Mouse (Mus musculus): ENCODE results near the gene Rrp1b. TPM values are rescaled to one million over a fixed set of nuclear protein-coding genes. Genes with fewer than 3 reads are reported as not detected.
"Not testable (repeated sequence)": the region's sequence is repeated elsewhere in the genome, so short reads cannot be mapped to it uniquely, and the experiment has no call there.

The Rrp1b gene
- polyA plus RNA-seq, 1 experiment = 21.0 TPM

DNA sequence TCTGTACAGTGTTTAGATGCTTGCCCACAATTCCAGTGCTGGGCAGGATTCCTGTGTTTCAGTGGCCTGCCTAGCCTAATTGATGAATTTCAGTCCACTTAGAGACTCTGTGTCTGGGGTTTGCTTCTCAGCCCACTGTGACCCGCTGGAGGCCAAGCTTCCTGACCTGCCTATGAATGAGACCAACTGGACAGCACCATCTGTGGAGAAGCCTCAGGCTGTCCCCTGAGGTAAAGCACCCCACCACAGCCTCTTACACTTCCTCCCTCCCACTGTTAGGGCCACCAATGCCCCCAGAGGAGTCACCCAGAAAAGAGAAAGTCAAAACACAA lies 55.1 kb downstream of the Rrp1b start:
- Histone ChIP-seq H3K79me3 (ENCODE audit: low read depth) (no peaks in the 10 kb centered on the region), H3ac (ENCODE audit: control insufficient read depth, insufficient read length, low read depth) (peak overlapping the region; percentile 37), H3K79me2 (ENCODE audit: control insufficient read depth, insufficient read depth) (no peaks in the 10 kb centered on the region), H3K4me3 (ENCODE audit: insufficient read depth, poor library complexity, severe bottlenecking) (peak overlapping the region; percentile 14), H3K36me3 (ENCODE audit: control insufficient read depth, insufficient read depth) (no peaks in the 10 kb centered on the region), H3K27me3 (ENCODE audit: control insufficient read depth, insufficient read depth, insufficient read length) (no peaks in the 10 kb centered on the region)
- no peak for TF ChIP-seq CTCF (IDR thresholded peaks at IDR 0.05; ENCODE audit: control insufficient read depth, insufficient read depth, insufficient read length)
- no peak for TF ChIP-seq MYOD1 (IDR thresholded peaks at IDR 0.05; ENCODE audit: control insufficient read depth, insufficient read length, low read depth)
- TF ChIP-seq MYOG (IDR thresholded peaks at IDR 0.05; ENCODE audit: control insufficient read depth, extremely low read depth, insufficient read length) = no peak
- no peak for TF ChIP-seq USF1 (IDR thresholded peaks at IDR 0.05; ENCODE audit: low read depth)
- TF ChIP-seq FOSL1 (IDR thresholded peaks at IDR 0.05; ENCODE audit: insufficient read depth, low read length, poor library complexity, severe bottlenecking) = no peak
- no peak for TF ChIP-seq CEBPB (IDR thresholded peaks at IDR 0.05; ENCODE audit: low read depth)

DNA sequence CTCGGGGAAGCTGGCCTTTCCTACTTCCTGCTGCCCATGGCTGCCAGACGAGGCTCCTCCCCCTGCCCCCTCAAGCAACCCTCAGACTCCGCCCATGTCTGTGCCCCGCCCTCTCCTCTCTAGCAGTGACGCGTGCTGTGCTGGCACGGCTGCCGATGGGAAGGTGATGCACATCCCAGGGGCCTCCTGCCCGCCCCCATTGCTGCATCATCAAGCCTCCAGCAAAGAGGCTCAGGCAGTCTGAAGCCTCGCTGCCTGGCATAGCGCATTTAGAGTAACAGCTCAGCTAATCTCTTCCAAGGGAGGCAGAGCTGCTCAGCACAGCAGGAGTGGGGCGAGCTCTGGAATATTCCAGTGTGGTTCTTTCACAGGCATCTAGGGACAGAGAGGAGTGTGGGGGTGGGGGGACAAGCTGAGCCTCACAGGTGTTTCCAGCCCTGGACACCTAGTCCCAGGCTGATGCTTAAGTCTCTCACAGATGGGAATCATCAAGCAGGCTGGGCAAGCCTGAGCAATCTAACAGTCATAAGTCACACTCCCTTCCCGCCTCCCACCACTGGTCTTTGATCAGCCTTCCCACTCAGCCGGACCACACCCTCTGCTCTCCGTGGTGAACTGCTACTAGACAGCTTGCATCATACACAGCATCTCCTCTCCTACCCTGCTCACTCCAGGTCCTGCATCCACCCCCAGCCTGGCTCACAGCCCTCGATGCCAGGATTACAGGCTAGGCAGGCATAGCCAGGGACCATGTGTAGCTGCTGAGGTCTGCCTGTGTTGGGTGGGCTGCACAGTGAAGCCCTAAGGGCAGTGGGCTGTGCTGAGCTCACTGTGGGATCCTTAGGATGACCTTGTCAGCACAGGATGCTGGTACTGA lies 55.7 kb downstream of the Rrp1b start:
- not testable (repeated sequence) for H3K79me2 ChIP-seq (ENCODE audit: control insufficient read depth, insufficient read depth); H3K36me3 ChIP-seq (ENCODE audit: control insufficient read depth, insufficient read depth); H3K27me3 ChIP-seq (ENCODE audit: control insufficient read depth, insufficient read depth, insufficient read length); H3K79me3 ChIP-seq (ENCODE audit: low read depth)
- TF ChIP-seq MAX (IDR thresholded peaks at IDR 0.05) = peak; percentile 66
- Histone ChIP-seq H3K4me3 (ENCODE audit: insufficient read depth, poor library complexity, severe bottlenecking) (peak overlapping the region; percentile 14), H3ac (ENCODE audit: control insufficient read depth, insufficient read length, low read depth) (peak overlapping the region; percentile 3)

DNA sequence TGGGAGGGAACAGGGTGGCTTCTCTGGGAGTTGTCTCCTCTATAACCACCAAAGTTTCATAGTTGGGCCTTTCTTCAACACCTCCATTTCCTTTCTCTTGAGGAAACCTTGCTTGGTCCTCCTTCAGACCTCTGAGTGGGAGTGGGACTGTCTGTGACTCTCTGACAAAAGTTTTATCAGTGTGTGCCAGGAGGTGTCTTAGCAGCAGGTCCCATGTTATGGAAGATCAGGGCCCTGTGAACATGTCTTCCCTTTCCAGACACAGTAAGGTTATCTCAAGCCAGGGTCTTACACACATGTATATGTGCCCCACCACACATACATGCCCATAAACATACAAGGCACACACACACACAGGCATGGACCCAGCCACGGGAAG lies 56.3 kb downstream of the Rrp1b start:
- H3ac ChIP-seq (ENCODE audit: control insufficient read depth, insufficient read length, low read depth) = no peak overlapping the region
- no peaks in the 10 kb centered on the region for H3K79me3 ChIP-seq (ENCODE audit: low read depth)
- no peaks in the 10 kb centered on the region for H3K27me3 ChIP-seq (ENCODE audit: control insufficient read depth, insufficient read depth, insufficient read length)
- H3K36me3 ChIP-seq (ENCODE audit: control insufficient read depth, insufficient read depth) = no peaks in the 10 kb centered on the region
- H3K4me3 ChIP-seq (ENCODE audit: insufficient read depth, poor library complexity, severe bottlenecking) = no peak overlapping the region
- no peaks in the 10 kb centered on the region for H3K79me2 ChIP-seq (ENCODE audit: control insufficient read depth, insufficient read depth)
- TF ChIP-seq USF1 (IDR thresholded peaks at IDR 0.05; ENCODE audit: low read depth) (no peak), MYOD1 (IDR thresholded peaks at IDR 0.05; ENCODE audit: control insufficient read depth, insufficient read length, low read depth) (no peak), CTCF (IDR thresholded peaks at IDR 0.05; ENCODE audit: control insufficient read depth, insufficient read depth, insufficient read length) (no peak), MAX (IDR thresholded peaks at IDR 0.05) (no peak)

DNA sequence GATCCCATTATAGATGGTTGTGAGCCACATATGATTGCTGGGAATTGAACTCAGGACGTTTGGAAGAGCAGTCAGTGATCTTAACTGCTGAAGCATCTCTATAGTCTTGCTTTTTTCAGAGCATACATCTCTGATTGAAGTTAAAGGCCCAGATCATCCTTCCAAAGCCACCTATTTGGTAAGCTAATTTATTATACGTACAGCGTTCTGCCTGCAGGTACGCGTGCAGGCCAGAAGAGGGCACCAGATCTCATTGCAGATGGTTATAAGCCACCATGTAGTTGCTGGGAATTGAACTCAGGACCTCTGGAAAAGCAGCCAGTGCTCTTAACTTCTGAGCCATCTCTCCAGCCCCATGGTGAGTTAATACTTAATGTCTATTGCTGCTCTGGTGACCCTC lies 57.0 kb downstream of the Rrp1b start:
- no peak for TF ChIP-seq FOSL1 (IDR thresholded peaks at IDR 0.05; ENCODE audit: insufficient read depth, low read length, poor library complexity, severe bottlenecking)
- TF ChIP-seq USF1 (IDR thresholded peaks at IDR 0.05; ENCODE audit: low read depth) = no peak
- no peak for TF ChIP-seq CTCF (IDR thresholded peaks at IDR 0.05; ENCODE audit: control insufficient read depth, insufficient read depth, insufficient read length)
- TF ChIP-seq MYOG (IDR thresholded peaks at IDR 0.05; ENCODE audit: control insufficient read depth, extremely low read depth, insufficient read length) = no peak
- no peak for TF ChIP-seq MYOD1 (IDR thresholded peaks at IDR 0.05; ENCODE audit: control insufficient read depth, insufficient read length, low read depth)
- no peak for TF ChIP-seq CEBPB (IDR thresholded peaks at IDR 0.05; ENCODE audit: low read depth)
- TF ChIP-seq MAX (IDR thresholded peaks at IDR 0.05) = no peak
- Histone ChIP-seq H3K36me3 (ENCODE audit: control insufficient read depth, insufficient read depth) (no peaks in the 10 kb centered on the region), H3K79me3 (ENCODE audit: low read depth) (no peaks in the 10 kb centered on the region), H3K79me2 (ENCODE audit: control insufficient read depth, insufficient read depth) (no peaks in the 10 kb centered on the region), H3K27me3 (ENCODE audit: control insufficient read depth, insufficient read depth, insufficient read length) (no peaks in the 10 kb centered on the region), H3ac (ENCODE audit: control insufficient read depth, insufficient read length, low read depth) (no peak overlapping the region), H3K4me3 (ENCODE audit: insufficient read depth, poor library complexity, severe bottlenecking) (no peak overlapping the region)

DNA sequence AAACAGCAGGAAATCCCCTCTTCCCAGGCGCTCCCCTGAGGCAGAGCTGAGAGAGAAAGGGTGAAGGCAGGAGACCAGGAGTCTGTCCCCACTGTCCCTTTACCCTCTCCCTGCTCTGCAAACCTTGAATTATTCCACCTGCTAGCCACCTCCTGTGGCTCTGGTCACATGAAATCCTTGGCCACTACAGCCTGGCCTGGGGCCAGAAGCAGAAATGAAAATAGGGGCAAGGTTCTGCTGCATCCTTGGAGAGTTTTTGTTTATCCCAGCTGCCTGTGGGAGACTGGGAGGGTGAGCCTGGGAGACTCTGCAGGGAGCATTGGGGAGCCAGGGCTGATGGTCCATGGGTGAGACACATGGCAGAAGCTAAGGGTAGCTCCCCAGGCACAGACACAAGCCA lies 61.8 kb downstream of the Rrp1b start:
- no peak overlapping the region for H3ac ChIP-seq (ENCODE audit: control insufficient read depth, insufficient read length, low read depth)

DNA sequence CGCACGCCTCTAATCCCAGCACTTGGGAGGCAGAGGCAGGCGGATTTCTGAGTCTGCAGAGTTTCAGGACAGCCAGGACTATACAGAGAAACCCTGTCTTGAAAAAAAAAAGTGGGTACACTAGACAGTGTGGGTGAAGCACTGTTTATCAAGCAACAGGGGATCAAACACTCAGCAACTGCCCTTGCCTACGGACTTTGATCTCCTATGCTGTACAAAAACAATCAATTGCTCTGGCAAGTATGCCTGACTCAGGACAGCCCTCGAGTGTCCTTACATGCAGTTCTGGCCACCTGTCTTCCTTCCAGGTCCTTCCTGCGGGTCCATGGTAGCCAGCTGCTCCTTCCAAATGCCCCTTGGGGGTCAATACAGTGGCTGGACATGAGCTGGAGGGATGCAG lies 63.0 kb downstream of the Rrp1b start:
- H3K79me2 ChIP-seq (ENCODE audit: control insufficient read depth, insufficient read depth); H3K4me3 ChIP-seq (ENCODE audit: insufficient read depth, poor library complexity, severe bottlenecking); H3K27me3 ChIP-seq (ENCODE audit: control insufficient read depth, insufficient read depth, insufficient read length); H3K79me3 ChIP-seq (ENCODE audit: low read depth); H3ac ChIP-seq (ENCODE audit: control insufficient read depth, insufficient read length, low read depth); H3K36me3 ChIP-seq (ENCODE audit: control insufficient read depth, insufficient read depth): not testable (repeated sequence)

More for the DNA sequence above, 61.8 kb downstream of the Rrp1b start:
- Histone ChIP-seq H3K79me2 (ENCODE audit: control insufficient read depth, insufficient read depth) (no peaks in the 10 kb centered on the region), H3K4me3 (ENCODE audit: insufficient read depth, poor library complexity, severe bottlenecking) (no peak overlapping the region), H3K79me3 (ENCODE audit: low read depth) (no peaks in the 10 kb centered on the region), H3K27me3 (ENCODE audit: control insufficient read depth, insufficient read depth, insufficient read length) (no peaks in the 10 kb centered on the region), H3K36me3 (ENCODE audit: control insufficient read depth, insufficient read depth) (no peaks in the 10 kb centered on the region)
- no peak for TF ChIP-seq MAX (IDR thresholded peaks at IDR 0.05)
- no peak for TF ChIP-seq FOSL1 (IDR thresholded peaks at IDR 0.05; ENCODE audit: insufficient read depth, low read length, poor library complexity, severe bottlenecking)
- no peak for TF ChIP-seq CEBPB (IDR thresholded peaks at IDR 0.05; ENCODE audit: low read depth)
- TF ChIP-seq USF1 (IDR thresholded peaks at IDR 0.05; ENCODE audit: low read depth) = no peak
- no peak for TF ChIP-seq MYOD1 (IDR thresholded peaks at IDR 0.05; ENCODE audit: control insufficient read depth, insufficient read length, low read depth)
- TF ChIP-seq CTCF (IDR thresholded peaks at IDR 0.05; ENCODE audit: control insufficient read depth, insufficient read depth, insufficient read length) = no peak
- TF ChIP-seq MYOG (IDR thresholded peaks at IDR 0.05; ENCODE audit: control insufficient read depth, extremely low read depth, insufficient read length) = no peak
